Mouse (Mus musculus): Measurements from ENCODE around the gene Foxn3.
"Not testable (repeated sequence)": the region's sequence is repeated elsewhere in the genome, so short reads cannot be mapped to it uniquely, and the experiment has no call there.

The Foxn3 gene

DNA sequence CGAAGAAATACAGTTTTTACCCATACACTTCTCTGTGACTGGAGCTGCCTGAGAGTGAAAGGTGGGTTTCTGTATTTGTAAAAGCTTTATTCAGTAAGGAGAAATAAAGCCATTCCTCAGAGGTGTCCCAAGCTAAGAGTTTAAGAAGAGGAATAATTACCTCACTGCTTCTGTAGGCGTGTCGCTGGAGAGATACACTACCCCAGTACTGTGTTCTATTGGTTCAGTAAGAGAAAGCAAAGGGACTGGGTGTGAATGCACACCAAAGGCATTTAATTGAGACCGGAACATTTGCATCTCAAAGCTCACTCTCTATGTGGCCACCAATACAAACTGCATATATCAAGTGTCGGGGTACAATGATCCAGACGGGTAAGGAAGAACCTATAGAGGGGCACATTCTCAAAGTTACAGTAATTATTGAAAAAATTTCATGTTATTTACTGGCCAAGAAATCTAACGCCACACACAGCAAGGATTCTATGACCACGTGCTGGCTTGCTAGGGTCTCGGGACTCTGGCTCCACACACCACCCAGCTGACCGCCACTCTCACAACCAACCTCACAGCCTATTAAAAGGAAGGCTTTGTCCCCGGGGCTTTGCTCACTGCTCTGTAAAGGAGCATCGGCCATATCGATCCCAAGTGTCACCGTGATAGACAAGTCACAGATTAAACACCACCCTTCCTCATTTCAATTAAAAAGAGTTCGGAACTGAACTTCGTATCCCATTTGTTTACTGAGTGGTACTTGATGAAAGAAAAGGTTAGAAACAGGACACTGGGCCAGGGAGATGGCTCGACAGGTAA lies 333.2 kb downstream of the Foxn3 start:
- DNase-seq (ENCODE audit: low read depth in 2 of 2, low spot score in 2 of 2): no peak

DNA sequence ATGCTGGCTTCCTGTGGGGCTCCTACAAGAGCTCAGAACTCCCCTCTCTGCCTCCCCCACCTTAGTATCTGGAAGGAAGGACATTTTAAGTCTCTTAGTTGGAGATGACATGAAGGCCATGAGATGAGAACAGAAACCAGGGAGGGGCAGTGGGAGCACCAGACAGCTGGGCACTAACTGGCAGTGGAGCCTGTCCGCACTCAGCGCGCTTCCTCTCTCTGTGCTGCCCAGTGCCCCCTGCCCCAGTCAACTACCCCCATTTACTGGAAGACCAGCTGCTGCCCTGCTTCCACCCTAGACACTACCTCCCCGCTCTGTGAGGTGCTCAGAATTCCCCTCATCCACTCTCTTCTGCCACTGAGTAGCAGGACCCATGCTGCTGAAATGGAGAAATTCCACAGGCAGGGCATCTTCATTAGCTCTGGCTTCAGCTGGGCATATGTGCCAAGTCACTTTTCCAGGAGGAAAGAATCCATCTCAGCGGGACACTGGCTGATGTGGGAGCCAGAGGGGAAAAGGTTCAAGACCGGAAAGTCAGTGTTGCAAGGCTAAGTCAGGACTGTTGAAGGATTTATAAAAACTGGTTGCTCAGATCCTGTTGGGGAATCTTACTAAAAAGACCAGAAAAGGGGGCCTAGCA lies 335.9 kb downstream of the Foxn3 start:
- no peak for DNase-seq (ENCODE audit: low read depth in 2 of 2, low spot score in 2 of 2)

DNA sequence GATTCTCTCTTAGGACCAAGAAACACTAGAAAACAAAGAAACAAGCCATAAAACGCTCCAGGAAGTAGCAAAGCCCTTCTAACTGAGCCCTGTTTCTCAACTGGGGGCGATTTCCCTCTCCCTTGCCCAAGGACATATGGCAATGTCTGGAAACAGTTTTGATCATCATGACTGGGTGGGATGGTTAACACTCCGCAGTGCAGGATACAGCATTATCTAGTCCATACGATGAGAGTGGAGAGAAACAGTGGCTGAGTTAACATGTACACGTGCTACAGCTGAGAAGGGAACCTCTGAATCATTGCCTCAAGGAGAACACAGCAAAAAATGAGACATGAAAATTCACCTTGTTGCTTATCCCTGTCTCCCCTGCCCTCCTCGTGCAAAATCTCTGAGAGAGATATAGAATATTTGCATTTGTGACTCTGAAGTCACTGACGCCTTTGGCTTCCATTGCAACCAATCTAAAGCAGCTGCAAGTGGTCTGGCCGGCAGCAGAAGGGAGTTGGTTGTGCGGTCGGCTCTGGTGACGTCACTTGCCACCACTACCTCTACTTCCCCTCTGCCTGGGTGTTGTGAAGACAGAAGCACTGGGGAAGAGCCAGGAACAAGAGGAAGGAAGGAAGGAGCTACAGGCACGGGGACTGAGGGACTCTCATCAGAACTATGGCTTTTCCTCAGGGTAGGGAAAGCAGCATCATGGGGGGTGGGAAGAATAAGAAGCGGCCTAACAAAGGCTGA lies 338.3 kb downstream of the Foxn3 start:
- DNase-seq (ENCODE audit: low read depth in 2 of 2, low spot score in 2 of 2): peak; percentile 3 to 16

DNA sequence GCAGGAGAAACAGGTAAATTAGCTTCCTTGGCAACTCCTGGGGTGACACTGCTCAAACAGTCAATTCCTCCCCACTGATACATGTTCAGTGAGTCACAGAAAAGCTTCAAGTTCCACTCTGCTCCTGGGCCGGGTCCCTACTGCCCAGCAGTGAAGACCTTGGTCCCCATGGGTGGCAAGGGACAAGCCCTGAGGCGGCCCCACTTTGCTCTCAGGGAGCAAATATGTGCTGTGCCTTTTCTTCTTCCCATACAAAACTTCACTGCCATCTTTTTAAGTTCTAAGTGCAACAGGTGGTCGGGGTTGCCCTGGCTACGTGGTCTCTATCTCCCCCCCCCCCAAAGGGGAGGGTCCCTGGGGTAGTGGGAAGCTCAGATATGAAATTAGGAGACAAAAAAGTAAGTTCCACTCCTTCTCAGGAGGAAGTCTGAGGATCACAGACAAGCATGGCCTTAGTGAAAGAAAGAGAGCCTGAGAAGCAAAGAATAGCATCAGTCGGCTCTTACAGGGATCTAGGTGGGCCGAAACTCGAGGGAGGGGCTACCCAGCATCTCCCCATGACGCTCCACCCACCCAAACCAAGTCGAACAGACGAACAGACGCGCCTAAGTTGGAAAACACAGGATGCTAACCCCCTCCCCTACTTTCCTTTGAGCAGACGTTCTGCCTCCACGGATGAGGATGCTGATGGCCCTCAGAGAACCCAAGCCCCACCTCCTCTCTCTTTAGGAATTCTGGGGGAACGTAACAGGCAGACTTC lies 342.1 kb downstream of the Foxn3 start:
- DNase-seq (ENCODE audit: low read depth in 2 of 2, low spot score in 2 of 2): no peak

DNA sequence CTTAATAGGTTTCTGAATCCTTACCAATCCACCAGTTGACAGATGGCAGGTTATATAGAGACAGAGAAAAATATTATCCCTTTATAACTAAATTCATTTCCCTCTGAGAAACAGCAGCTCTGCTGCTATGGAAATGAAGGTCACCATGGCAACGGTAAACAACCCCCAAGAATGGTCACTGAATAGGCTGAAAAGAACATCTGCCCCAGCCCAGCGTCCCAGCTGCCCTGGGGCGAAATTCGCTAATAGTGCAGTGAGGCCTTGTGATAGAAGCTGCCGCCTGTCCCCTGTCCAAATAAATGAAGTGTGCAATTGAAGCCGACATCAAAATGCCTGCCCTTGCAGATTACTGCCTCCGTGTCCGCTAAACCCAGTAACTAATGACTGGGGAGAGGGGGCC lies 343.0 kb downstream of the Foxn3 start:
- DNase-seq (ENCODE audit: low read depth in 2 of 2, low spot score in 2 of 2): no peak

DNA sequence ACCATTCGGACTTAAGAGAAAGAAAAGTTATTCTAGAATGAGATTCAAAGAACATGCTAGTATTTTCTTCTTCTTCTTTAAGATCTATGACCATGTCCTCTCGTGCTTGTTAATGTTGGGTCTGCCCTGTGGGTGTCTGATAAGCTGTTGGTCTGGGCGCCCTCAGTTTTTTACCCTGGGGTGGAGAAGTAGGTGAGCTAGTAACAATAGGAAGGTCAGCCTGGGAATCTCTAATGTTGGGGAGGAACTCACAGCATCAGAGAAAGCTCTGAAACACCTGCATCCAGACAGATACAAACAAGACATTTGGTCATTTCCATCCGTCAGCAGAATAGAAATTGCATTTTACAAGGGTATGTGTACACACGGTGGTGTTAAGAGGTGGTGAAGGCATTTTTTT lies 343.6 kb downstream of the Foxn3 start:
- DNase-seq (ENCODE audit: low read depth in 2 of 2, low spot score in 2 of 2): no peak

DNA sequence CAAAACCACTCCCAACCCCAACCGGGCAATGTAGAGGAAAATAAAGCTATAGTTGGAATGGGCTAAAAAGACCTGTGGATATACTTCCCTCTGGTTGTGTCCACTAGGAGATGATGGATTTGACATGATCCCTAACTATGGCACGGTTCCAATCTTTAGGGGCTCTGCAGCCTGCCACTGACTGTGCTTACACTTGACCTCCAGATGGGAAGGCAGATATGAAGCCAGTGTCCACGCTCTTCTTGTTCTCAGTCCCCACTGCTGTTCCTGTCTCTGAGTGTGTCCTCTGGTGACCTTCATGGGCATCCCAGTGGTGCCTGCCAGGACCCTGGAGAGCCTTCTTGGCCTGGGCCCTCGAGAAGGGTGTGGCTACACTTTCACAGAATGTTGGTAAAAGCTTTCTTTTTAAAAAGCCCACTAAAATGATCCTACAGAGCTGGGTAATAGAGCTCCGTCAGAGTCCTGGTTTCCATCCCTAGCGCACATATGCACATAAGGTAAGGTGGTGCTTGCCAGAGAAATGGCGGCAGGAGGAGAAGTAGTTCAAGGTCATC lies 346.2 kb downstream of the Foxn3 start:
- DNase-seq (ENCODE audit: low read depth in 2 of 2, low spot score in 2 of 2): no peak

DNA sequence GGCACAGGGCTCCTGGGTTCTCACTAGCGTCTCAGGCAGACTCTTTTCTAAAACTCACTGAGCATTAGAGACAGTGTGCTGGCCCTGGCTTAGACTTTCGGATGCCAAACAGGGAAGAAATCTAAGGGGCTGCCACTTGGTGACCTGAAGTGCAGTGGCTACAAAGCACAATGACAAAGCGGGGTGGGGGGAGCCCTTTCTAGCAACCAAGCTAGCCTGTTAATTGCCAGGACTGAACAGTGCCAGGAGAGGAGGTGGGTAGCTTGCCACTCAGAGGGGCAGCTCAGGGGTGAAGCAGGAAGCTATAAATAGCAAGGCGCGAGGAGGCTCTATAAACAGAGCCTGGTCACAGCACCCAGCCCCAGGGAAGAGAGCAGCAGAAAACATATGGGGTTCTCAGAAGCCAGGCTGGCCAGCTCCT lies 347.0 kb downstream of the Foxn3 start:
- no peak for DNase-seq (ENCODE audit: low read depth in 2 of 2, low spot score in 2 of 2)

DNA sequence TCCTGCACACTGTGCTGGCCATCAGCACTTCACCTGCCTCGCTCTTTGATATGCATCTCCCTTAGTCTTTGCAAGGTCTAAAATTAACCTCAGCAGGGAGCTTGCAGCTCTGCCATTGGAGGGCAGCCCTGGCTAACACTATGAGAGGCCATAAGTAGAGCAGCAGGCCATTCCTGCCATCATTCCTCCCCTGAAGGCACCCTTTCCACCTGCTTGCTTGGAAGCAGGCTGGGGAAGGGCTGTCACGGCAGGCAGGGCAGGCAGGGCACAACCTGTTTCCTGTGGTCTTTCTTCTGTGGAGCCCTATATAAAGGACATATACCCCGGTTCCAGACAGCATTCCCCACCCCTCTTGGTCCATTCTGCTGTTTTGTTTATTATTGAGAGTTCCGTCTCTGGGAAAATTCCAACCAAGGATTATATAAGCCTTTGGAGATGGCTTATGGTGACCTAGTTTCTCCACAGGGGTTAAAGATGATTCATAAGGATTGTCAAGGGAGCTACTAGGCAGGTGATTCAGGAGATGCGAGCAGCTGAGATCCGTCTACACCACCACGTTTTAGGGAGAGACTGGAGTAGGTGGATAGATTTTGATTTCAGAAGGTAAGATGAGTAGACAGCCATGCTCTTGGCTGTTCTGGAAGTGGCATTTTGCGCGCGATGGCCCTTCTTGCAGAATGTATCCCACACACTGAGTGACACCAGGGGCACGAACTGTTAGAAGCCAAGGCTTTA lies 347.7 kb downstream of the Foxn3 start:
- DNase-seq (ENCODE audit: low read depth in 2 of 2, low spot score in 2 of 2): no peak

DNA sequence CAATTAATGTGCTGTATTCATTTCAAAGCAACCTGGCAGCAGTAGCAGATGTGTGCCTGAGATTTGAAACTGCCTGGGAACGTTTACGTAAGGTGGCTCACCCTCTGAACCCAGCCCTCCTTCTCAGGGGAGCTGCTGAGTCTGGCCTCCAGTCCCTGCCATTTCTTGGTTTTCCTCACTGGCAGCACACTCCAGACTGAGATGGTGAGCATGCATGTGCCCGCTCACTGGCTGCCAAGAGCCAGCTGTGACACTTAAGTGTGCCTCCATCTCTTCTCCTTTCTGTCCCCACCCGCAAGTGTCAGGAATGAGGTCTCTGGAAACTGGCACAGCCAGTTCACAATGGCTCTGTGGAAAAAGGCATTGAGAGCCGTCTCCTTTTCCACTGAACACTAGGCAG lies 349.3 kb downstream of the Foxn3 start:
- no peak for DNase-seq (ENCODE audit: low read depth in 2 of 2, low spot score in 2 of 2)

DNA sequence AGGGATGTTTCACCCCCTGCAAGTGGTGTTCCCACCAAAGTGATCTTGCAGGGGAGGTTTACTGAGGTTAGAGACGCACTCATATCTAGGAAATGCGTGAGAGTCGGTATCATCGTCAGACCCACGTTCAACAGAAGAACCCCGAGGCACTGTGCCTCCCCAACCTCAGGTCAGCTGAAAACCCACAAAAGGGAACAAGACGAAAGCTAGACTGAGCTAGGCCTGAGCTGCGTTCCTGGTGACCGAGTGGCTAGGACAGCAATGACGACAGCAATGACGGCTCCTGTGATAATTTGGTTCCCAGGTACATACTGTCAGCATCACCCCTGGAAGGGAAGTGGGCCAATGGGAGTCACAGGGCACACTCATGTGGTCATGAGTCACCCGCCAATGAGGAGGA lies 350.2 kb downstream of the Foxn3 start:
- no peak for DNase-seq (ENCODE audit: low read depth in 2 of 2, low spot score in 2 of 2)

DNA sequence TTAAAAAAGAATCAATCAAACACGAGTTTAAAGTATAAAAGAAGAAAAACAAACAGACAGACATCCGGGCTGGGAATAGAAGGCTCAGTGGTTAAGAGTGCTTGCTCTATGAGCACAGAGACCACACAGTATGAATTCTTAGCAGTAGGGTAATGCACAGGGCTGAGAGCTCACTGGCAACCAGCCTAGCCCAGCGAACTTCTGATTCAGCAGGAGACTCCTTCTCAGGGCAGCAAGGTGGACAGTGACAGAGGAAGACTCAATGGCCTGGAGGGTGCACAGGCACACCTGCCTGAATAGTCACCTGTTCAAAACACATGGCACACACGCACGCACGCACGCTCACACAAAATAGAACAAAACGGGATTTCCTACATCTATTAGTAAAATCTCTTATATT lies 353.6 kb downstream of the Foxn3 start:
- DNase-seq (ENCODE audit: low read depth in 2 of 2, low spot score in 2 of 2): no peak

DNA sequence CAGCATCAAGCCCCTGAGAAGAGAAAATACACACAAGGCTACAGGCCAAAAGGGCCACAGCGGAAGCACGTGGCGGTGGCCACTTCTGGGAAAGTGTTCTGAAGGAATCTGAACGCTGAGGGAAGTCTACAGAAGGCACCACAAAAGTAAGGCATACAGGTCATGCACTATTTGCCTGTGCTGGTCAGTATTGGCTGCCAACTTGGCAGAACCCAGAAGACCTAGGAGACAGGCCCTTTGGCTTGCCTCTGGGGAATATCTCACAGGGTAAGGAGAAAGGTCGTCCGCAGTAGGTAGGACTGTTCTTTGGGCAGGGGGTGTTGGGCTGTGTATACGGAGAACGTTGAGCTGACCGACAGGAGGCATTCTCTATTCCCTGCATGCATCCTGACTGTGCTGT lies 355.1 kb downstream of the Foxn3 start:
- no peak for DNase-seq (ENCODE audit: low read depth in 2 of 2, low spot score in 2 of 2)

DNA sequence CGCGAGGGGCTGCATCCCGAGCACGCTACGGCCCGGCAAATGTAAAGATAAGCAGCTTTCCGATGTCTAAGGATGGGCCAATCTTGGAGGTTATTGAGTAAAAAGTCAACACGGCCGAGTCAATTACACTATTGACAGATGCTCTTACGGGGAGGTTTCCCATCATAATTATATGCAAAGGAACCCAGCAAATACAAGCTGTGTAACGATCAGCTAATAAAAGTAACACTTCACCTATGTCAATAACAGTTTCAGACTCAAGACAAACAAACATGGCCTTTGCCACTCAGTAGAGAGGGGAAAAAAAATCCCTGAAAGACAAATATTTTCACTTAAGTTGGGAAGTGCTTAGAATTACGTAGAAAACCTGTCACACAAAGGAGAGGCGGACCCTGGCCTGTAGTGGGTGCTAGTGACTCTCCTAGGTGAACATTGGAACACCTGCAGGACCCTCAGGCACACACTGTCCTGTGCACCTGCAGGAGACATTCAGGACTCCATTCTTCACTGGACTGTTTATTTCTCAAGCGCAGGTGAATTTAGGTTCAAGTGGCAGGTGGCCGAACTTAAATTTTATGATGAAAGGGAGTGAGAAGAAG lies 356.3 kb downstream of the Foxn3 start:
- no peak for DNase-seq (ENCODE audit: low read depth in 2 of 2, low spot score in 2 of 2)

DNA sequence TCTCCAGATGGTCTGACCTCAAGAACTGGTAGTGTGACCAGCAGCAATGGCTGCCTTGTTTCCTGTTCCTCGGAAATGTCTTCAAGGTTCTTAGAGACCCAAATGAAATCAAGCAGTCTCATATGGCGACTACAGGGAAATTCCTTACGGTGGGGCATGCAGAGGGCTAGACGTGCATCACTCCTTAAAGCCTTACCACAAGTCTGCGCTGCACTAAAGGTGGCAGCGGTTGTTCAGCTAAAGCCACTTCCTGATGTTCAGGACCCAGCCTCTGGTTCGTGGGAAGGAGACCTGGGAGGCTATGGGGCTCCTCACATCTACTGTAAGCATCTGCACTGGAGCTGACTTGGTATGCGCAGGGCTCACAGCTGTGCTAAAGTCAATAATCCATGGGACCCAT lies 357.6 kb downstream of the Foxn3 start:
- DNase-seq (ENCODE audit: low read depth in 2 of 2, low spot score in 2 of 2): no peak

DNA sequence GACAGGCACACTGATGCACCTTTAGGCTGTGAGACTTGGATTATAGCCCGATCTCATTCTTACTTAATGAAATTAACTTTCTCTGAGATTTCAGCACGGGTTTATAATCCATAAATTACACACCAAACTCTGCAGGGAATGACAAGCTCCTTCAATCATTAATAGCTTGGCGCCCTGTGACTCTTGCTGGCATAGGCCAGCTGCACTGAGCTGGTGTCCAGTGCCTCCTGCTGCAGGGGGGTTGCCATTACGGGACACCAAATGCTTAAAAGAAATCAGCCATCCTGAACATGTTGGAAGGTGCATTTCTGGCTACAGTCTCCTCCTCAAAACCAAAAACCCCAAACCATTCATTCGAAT lies 364.3 kb downstream of the Foxn3 start:
- DNase-seq (ENCODE audit: low read depth in 2 of 2, low spot score in 2 of 2): no peak

DNA sequence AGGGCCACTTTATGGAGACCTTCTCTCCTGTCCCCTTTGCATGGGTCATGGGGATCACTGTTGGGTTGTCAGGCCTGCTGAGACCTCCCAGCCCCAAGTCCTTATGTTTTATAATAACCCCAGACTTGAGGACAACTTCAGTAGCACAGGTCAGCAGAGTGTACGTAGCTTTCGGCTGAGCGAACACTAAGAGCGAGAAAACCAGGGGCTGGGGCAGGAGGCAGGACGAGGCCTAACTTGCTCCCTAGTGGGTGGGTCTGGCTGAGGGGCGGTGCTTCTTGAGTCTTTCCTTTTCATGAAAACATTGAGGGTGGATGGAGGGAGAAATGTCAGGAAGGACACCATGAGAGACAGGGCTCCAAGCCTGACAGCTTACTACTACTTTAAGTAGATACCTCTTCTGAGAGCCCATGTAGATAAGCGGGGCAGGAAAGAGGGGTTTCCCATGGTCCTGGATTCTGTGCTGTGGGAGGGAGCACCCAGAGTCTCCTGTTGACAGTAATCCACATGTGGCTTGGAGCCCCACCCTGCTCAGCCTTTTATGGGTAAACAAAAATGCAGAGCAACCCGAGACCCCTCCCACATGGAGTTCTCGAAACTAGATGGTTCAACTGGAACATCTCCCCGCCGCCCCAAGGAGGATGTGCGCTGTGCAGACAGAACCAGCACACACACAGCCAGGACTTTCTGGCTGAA lies 364.8 kb downstream of the Foxn3 start:
- no peak for DNase-seq (ENCODE audit: low read depth in 2 of 2, low spot score in 2 of 2)

DNA sequence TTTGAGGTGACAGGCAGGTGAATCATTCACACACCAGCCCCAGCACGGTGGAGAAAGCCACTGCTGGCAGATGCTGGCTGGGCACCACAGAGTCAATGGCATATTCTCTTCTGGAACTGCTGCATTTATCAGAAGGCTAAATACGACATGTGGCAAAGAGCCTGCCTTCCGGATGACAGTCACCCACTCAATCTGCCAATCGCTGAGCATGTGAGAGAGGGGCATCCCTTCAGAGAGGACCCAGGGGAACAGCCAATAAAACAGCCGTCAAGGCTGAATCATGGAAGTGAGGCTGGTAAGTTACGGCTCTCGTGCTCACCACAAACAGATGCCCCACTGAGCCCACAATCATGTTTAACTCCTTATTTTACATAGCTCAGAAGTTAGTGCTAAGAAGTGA lies 366.4 kb downstream of the Foxn3 start:
- no peak for DNase-seq (ENCODE audit: low read depth in 2 of 2, low spot score in 2 of 2)

DNA sequence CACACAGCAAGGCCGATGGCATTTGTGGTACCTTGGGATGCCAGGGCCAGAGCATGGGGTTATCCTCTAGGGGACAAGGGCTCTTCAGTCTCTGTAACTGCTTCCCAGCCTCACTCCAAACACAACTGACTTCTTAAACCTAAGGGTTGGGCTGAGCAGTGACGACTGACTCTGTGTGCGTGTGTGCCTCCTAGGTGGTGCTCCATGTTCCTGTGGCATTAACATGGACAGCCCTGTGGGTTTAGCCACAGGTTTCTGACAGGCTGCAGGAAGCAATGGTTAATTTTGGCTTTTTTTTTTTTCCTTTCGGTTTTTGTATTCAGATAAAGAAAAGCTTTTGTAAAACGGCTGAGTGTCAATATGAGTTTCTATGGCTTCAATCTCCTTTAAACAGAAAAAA lies 367.7 kb downstream of the Foxn3 start:
- DNase-seq (ENCODE audit: low read depth in 2 of 2, low spot score in 2 of 2): no peak

DNA sequence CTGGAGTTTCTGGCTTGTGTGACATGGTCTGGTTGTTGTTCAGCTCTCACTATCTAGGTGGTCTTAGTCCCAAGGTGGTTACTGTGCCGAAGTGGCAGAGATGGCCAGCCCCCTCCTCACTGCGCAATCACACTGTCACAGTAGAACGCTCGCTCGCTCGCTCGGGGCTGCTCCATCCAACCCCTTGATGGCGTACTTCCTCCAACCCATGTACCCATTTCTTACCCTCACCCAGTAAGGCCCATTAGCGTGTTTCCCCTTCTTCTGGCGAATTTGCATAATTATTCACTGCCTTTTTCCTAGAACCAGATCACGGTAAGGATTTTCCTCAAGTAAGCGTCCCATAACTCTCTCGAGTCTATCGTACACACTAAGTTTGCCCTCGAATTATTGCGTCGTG lies 369.3 kb downstream of the Foxn3 start:
- not testable (repeated sequence) for DNase-seq (ENCODE audit: low read depth in 2 of 2, low spot score in 2 of 2)
